Mouse (Mus musculus) large intestine, adult 2 months (tissue): ENCODE measurements around the gene Fcgrt. TPM values are rescaled to one million over a fixed set of nuclear protein-coding genes. Genes with fewer than 3 reads are reported as not detected.
A peak's percentile ranks its signal among the peaks of the same experiment; 100 is the strongest.
"Not testable (repeated sequence)": the region's sequence is repeated elsewhere in the genome, so short reads cannot be mapped to it uniquely, and the experiment has no call there.

Experiments
- DNase-seq: peaks from one replicate; pipeline ENCODE4 v3.0.0-alpha.2; 2012; ENCODE audit warnings: low read depth, low spot score
- WGBS: fragments of 180-500 bp; shearing (Covaris S2); methylation state at CpG from one replicate; pipeline ENCODE4 v1.1.7; 2018; 5-methylcytosine and 5-hydroxymethylcytosine counted together
- polyA plus RNA-seq: library from polyadenylated mRNA; depleted of rRNA; stranded (reverse); fragments of >200 nt; gene quantifications from 2 replicates; pipeline ENCODE4 v1.2.3, GENCODE M21; 2012

Fcgrt gene
- polyA plus RNA-seq, 1 experiment: 75.3 TPM

- 79% methylated on average over 8 of the region's 8 CpGs for WGBS
- no peak for DNase-seq
These were observed 30.0 kb upstream of the Fcgrt start for GRCm38 (mm10) chr7:45133446-45134159.

GRCm38 (mm10) chr7:45131850-45132249 lies 28.2 kb upstream of the Fcgrt start:
- 92% methylated on average over 11 of the region's 11 CpGs for WGBS

GRCm38 (mm10) chr7:45129776-45130512 lies 26.3 kb upstream of the Fcgrt start:
- WGBS: 72% methylated on average over 15 of the region's 15 CpGs
- DNase-seq: no peak

More at GRCm38 (mm10) chr7:45131850-45132249, 28.2 kb upstream of the Fcgrt start:
- DNase-seq: no peak

GRCm38 (mm10) chr7:45129318-45129717 lies 25.7 kb upstream of the Fcgrt start:
- 2% methylated on average over 17 of the region's 17 CpGs for WGBS
- DNase-seq: no peak

- WGBS: under 1% methylated on average over 48 of the region's 48 CpGs
- peak; percentile 98 for DNase-seq
These were observed 25.1 kb upstream of the Fcgrt start, which contains the start of gene Rpl13a for GRCm38 (mm10) chr7:45128624-45129246. Rpl13a (minus strand) TSS chr7:45128761.

GRCm38 (mm10) chr7:45127700-45128224 lies 24.1 kb upstream of the Fcgrt start:
- no peak for DNase-seq
- WGBS: under 1% methylated on average over 6 of the region's 6 CpGs

GRCm38 (mm10) chr7:45126844-45127699 lies 23.4 kb upstream of the Fcgrt start:
- WGBS: 24% methylated on average over 21 of the region's 21 CpGs
- DNase-seq: no peak

GRCm38 (mm10) chr7:45126147-45126843 lies 22.6 kb upstream of the Fcgrt start:
- WGBS: 63% methylated on average over 17 of the region's 17 CpGs
- DNase-seq: no peak

GRCm38 (mm10) chr7:45125649-45126048 lies 22.0 kb upstream of the Fcgrt start:
- not testable (repeated sequence) for DNase-seq
- 58% methylated on average over 5 of the region's 5 CpGs for WGBS

- no peak for DNase-seq
- 42% methylated on average over 7 of the region's 7 CpGs for WGBS
These were observed 21.5 kb upstream of the Fcgrt start for GRCm38 (mm10) chr7:45125144-45125600.

GRCm38 (mm10) chr7:45124224-45125143 lies 20.8 kb upstream of the Fcgrt start, which contains the start of gene Rps11:
Rps11 (minus strand) TSS chr7:45124439.
- WGBS: 1% methylated on average over 59 of the region's 59 CpGs
- DNase-seq: peak; percentile 99

- 7% methylated on average over 12 of the region's 12 CpGs for WGBS
- DNase-seq: no peak
These were observed 19.5 kb upstream of the Fcgrt start for GRCm38 (mm10) chr7:45123186-45123570.

GRCm38 (mm10) chr7:45122561-45123185 lies 19.0 kb upstream of the Fcgrt start:
- WGBS: 55% methylated on average over 15 of the region's 15 CpGs
- DNase-seq: no peak

GRCm38 (mm10) chr7:45121966-45122365 lies 18.3 kb upstream of the Fcgrt start:
- no peak for DNase-seq

- 14% methylated on average over 8 of the region's 8 CpGs for WGBS
- DNase-seq: no peak
These were observed 17.8 kb upstream of the Fcgrt start for GRCm38 (mm10) chr7:45121404-45121803.

GRCm38 (mm10) chr7:45119780-45120709 lies 16.4 kb upstream of the Fcgrt start:
- 71% methylated on average over 5 of the region's 5 CpGs for WGBS
- no peak for DNase-seq
